Mouse (Mus musculus): ENCODE results near the gene Ticam1.

The Ticam1 gene

GRCm38 (mm10) chr17:56229943-56230342, 46.6 kb downstream of the Ticam1 start:
- Histone ChIP-seq H3K4me3 (replicated peaks; ENCODE audit: low read length) (no peak overlapping the region), H3K9me3 (ENCODE audit: low read length) (no peaks in the 10 kb centered on the region), H3K36me3 (ENCODE audit: insufficient read depth, low read length) (no peaks in the 10 kb centered on the region), H3K27me3 (ENCODE audit: insufficient read depth, low read length) (0 out of 2 replicates have a peak, but pooled peaks cover 5% of the 10 kb centered on the region), H3K4me1 (replicated peaks; ENCODE audit: low read depth, low read length) (peaks cover 18% of the 10 kb centered on the region)
- TF ChIP-seq POU5F1 (IDR thresholded peaks at IDR 0.05; ENCODE audit: borderline replicate concordance, low read length) (no peak), NANOG (IDR thresholded peaks at IDR 0.05; ENCODE audit: borderline replicate concordance, low read length) (no peak), CTCF (conservative IDR thresholded peaks at IDR 0.05; ENCODE audit: low read length) (no peak)

GRCm38 (mm10) chr17:56226566-56226965, 50.0 kb downstream of the Ticam1 start:
- no peak for TF ChIP-seq NANOG (IDR thresholded peaks at IDR 0.05; ENCODE audit: borderline replicate concordance, low read length)
- no peak for TF ChIP-seq POU5F1 (IDR thresholded peaks at IDR 0.05; ENCODE audit: borderline replicate concordance, low read length)
- TF ChIP-seq CTCF (conservative IDR thresholded peaks at IDR 0.05; ENCODE audit: low read length) = no peak
- Histone ChIP-seq H3K27me3 (ENCODE audit: insufficient read depth, low read length) (no peaks in the 10 kb centered on the region), H3K4me1 (replicated peaks; ENCODE audit: low read depth, low read length) (peaks cover 29% of the 10 kb centered on the region), H3K9me3 (ENCODE audit: low read length) (no peaks in the 10 kb centered on the region), H3K36me3 (ENCODE audit: insufficient read depth, low read length) (no peaks in the 10 kb centered on the region), H3K4me3 (replicated peaks; ENCODE audit: low read length) (no peak overlapping the region)

- TF ChIP-seq POU5F1 (IDR thresholded peaks at IDR 0.05; ENCODE audit: borderline replicate concordance, low read length) (no peak), CTCF (conservative IDR thresholded peaks at IDR 0.05; ENCODE audit: low read length) (no peak), NANOG (IDR thresholded peaks at IDR 0.05; ENCODE audit: borderline replicate concordance, low read length) (no peak)
- H3K36me3 ChIP-seq (ENCODE audit: insufficient read depth, low read length) = no peaks in the 10 kb centered on the region
- H3K4me1 ChIP-seq (replicated peaks; ENCODE audit: low read depth, low read length) = peaks cover 35% of the 10 kb centered on the region
- H3K27me3 ChIP-seq (ENCODE audit: insufficient read depth, low read length) = no peaks in the 10 kb centered on the region
- peak overlapping the region; percentile 41; the same call in 1 of the 2 replicates for H3K4me3 ChIP-seq (replicated peaks; ENCODE audit: low read length)
- H3K9me3 ChIP-seq (ENCODE audit: low read length) = no peaks in the 10 kb centered on the region
Measured at GRCm38 (mm10) chr17:56224916-56225315, 51.7 kb downstream of the Ticam1 start.

GRCm38 (mm10) chr17:56219805-56220204, 56.8 kb downstream of the Ticam1 start:
- Histone ChIP-seq H3K9me3 (ENCODE audit: low read length) (no peaks in the 10 kb centered on the region), H3K27me3 (ENCODE audit: insufficient read depth, low read length) (no peaks in the 10 kb centered on the region), H3K4me3 (replicated peaks; ENCODE audit: low read length) (peak overlapping the region; percentile 89), H3K36me3 (ENCODE audit: insufficient read depth, low read length) (peaks cover 22% of the 10 kb centered on the region), H3K4me1 (replicated peaks; ENCODE audit: low read depth, low read length) (peaks cover 44% of the 10 kb centered on the region)
- no peak for TF ChIP-seq POU5F1 (IDR thresholded peaks at IDR 0.05; ENCODE audit: borderline replicate concordance, low read length)
- TF ChIP-seq NANOG (IDR thresholded peaks at IDR 0.05; ENCODE audit: borderline replicate concordance, low read length) = no peak
- TF ChIP-seq CTCF (conservative IDR thresholded peaks at IDR 0.05; ENCODE audit: low read length) = no peak
